Mouse (Mus musculus) bone marrow, adult 2 months (tissue): ENCODE measurements around the gene Gpr157. TPM values are rescaled to one million over a fixed set of nuclear protein-coding genes. Genes with fewer than 3 reads are reported as not detected.

Experiments used
- H3K27ac ChIP-seq: fragments of 200-500 bp; 2 replicates; pipeline ENCODE4 v1.5.1; 2012; ENCODE audit warnings: low read depth, mild to moderate bottlenecking, control low read depth, inconsistent platforms, low read length; ENCODE audit not compliant: control insufficient read depth, poor library complexity, insufficient read depth
- H3K4me1 ChIP-seq: fragments of 200-500 bp; 2 replicates; pipeline ENCODE4 v1.6.1; 2011; ENCODE audit warnings: low read length; ENCODE audit not compliant: control insufficient read depth, insufficient read depth
- H3K4me3 ChIP-seq: fragments of 200-500 bp; replicated peaks from 2 replicates; pipeline ENCODE3; 2011; ENCODE audit warnings: mild to moderate bottlenecking, low read depth, low read length, control low read depth; ENCODE audit not compliant: control insufficient read depth
- CTCF ChIP-seq: fragments of 200-500 bp; IDR thresholded peaks from 2 replicates; pipeline ENCODE4 v1.5.1; 2011; ENCODE audit warnings: low read length, control low read depth; ENCODE audit not compliant: control insufficient read depth, insufficient read depth
- POLR2A ChIP-seq: fragments of 200-500 bp; IDR thresholded peaks from 2 replicates; pipeline ENCODE4 v1.6.1; 2011; ENCODE audit warnings: low read depth, mild to moderate bottlenecking, control low read depth, low read length, borderline replicate concordance; ENCODE audit not compliant: control insufficient read depth
- WGBS: fragments of 180-500 bp; shearing (Covaris S2); methylation state at CpG from one replicate; pipeline ENCODE4 v1.1.7; 2018; 5-methylcytosine and 5-hydroxymethylcytosine counted together
- polyA plus RNA-seq: library from polyadenylated mRNA; stranded (reverse); fragments of >200 nt; gene quantifications from 2 replicates; pipeline ENCODE4 v1.2.4, GENCODE M21; 2011; ENCODE audit warnings: low replicate concordance; ENCODE audit not compliant: missing spikeins, insufficient read depth, insufficient read length

The Gpr157 gene
- polyA plus RNA-seq, 1 experiment = 1.6 TPM

DNA sequence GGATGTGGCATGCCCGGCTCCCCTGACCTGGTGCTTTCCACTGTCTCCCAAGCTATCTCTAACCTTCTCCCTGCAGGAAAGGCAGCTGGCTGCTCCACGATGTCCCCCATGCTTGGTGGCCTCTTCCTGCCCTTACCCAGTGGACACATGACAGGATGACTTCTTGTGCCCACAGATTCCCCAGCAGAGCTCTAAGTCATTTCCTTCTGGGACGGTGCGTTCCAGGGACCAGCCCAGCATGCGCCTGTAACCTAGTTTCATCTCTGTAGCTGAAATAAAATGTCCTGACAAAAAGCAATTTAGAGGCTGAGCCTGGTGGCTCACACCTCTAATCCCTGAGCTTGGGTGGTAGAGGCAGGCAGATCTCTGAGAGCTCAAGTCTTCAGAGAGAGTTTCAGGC lies 19.5 kb downstream of the Gpr157 start:
- H3K4me1 ChIP-seq = no peaks in the 10 kb centered on the region
- no peak overlapping the region for H3K27ac ChIP-seq
- TF ChIP-seq POLR2A = no peak
- TF ChIP-seq CTCF = no peak
- 21% methylated on average over 5 of the region's 5 CpGs for WGBS
- no peak overlapping the region for H3K4me3 ChIP-seq

DNA sequence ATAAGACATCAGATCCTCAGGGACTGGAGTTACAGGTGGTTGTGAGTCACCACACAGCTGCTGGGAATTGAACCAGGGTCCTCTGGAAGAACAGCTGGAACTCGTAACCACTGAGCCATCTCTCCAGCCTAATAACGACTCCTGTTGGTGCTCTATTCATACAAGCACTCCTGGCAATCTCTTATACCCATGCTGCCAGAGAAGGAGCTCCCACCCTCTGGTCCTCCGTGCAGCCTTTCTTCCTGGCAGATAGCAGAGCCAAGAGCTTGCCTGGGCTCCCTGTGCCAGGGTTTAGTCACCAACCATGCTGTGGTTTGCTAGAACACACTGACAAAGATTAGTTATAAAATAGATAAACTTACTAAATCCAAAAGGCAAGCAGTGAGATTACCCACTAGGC lies 22.5 kb downstream of the Gpr157 start:
- no peak overlapping the region for H3K27ac ChIP-seq
- no peaks in the 10 kb centered on the region for H3K4me1 ChIP-seq
- TF ChIP-seq CTCF = no peak
- TF ChIP-seq POLR2A = no peak
- 66% methylated on average over 3 of the region's 3 CpGs for WGBS
- H3K4me3 ChIP-seq = no peak overlapping the region

DNA sequence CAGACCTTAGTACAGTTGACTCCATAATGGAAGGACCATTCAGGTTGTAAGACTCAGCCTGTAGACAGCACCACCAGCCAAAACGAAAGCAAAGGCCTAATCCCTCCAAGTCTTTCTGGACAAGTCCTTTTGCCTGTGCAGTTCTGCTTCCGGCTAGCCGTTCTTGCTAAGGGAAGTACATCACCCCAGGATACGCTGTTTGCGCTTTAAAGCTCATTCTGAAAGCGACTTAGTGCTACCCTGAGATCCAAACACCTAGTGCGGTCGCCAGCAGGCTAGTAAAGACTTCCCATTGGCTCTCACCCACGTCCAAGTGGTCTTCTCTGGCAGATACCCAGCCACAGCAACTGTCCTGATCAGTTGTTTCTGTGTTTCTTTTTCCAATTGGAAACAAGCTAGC lies 23.2 kb downstream of the Gpr157 start:
- H3K4me1 ChIP-seq = no peaks in the 10 kb centered on the region
- no peak overlapping the region for H3K4me3 ChIP-seq
- 72% methylated on average over 9 of the region's 9 CpGs for WGBS
- no peak overlapping the region for H3K27ac ChIP-seq
- TF ChIP-seq POLR2A (no peak), CTCF (no peak)

- TF ChIP-seq CTCF = peak; percentile 83
- no peak for TF ChIP-seq POLR2A
- H3K4me1 ChIP-seq = no peaks in the 10 kb centered on the region; the same call in 1 of the 2 replicates
- WGBS = 4% methylated on average over 15 of the region's 15 CpGs
- H3K4me3 ChIP-seq = no peak overlapping the region
- H3K27ac ChIP-seq = no peak overlapping the region
Measured at GRCm38 (mm10) chr4:150112867-150113266, 25.7 kb downstream of the Gpr157 start.

DNA sequence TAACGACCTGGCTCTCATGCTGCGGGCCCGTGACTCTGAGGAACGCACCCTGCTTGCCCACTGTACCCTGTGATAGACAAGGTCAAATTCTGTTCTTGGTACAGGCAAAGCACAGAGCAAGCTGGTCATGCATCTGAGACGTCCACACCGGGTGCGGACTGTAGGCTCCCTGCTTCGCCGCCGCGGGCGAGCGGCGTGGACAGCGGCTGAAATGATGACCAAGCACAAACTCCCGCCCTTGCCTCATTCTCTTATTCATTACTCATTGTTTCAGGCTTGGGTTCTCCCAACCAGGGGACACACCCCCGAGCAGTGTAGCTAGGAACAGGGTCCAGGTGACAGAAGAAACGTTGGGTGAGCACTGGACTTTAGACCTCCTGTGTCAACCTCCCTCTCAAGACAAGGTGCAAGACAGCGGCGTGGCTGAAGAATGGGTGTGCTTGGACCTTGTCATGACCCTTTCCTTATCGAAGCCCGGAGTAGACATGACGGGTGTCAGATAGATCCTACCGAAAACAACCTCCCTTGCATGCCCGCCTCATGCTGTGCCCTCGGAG lies 27.4 kb downstream of the Gpr157 start:
- 91% methylated on average over 26 of the region's 26 CpGs for WGBS
- TF ChIP-seq POLR2A (no peak), CTCF (no peak)

DNA sequence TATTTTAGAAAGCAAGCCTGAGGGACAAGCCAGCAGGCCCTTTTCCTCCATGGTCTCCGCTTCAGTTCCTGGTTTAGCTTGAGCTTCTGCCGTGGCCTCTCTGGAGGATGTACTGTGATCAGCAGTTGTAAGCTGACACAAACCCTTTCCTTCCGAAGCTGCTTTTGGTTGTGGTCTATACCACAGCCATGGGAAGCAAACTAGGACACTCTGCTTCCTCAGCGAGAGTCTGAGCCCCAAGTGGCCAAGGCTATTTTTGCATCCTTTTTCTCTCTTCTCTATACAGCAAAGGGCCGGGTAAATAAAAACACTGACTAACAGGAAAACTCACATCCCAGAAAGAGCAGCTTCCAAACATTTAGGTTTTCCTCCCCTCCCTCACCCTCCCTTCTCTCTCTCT lies 30.1 kb downstream of the Gpr157 start:
- H3K4me1 ChIP-seq = no peaks in the 10 kb centered on the region; the same call in 1 of the 2 replicates
- H3K27ac ChIP-seq = no peak overlapping the region
- under 1% methylated on average over 5 of the region's 5 CpGs for WGBS
- no peak overlapping the region for H3K4me3 ChIP-seq
- TF ChIP-seq POLR2A (no peak), CTCF (no peak)

More for the DNA sequence above, 27.4 kb downstream of the Gpr157 start:
- no peak overlapping the region for H3K4me3 ChIP-seq
- no peak overlapping the region for H3K27ac ChIP-seq
- no peaks in the 10 kb centered on the region; the same call in 1 of the 2 replicates for H3K4me1 ChIP-seq

DNA sequence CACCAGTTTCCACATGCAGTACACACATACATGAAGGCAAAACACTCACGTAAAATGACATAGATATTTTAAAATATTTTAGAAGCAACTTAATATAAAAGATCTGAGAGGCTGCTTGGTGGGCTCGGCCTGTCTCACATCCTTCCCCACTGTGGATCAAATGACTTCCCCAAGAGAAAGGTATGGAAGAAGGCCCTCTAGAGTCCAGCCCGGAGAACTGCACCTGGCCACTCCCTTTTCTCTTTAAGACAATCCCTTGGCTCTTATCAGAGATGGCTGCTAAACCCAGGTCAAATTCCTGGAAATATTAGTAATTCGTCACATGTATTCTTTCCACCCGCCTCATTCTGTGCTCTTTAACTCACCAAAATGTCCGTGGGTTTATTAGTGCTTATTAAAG lies 31.0 kb downstream of the Gpr157 start:
- no peak for TF ChIP-seq CTCF
- TF ChIP-seq POLR2A = no peak
- WGBS = 59% methylated on average over 6 of the region's 6 CpGs
- Histone ChIP-seq H3K4me1 (no peaks in the 10 kb centered on the region; the same call in 1 of the 2 replicates), H3K27ac (no peak overlapping the region), H3K4me3 (no peak overlapping the region)

DNA sequence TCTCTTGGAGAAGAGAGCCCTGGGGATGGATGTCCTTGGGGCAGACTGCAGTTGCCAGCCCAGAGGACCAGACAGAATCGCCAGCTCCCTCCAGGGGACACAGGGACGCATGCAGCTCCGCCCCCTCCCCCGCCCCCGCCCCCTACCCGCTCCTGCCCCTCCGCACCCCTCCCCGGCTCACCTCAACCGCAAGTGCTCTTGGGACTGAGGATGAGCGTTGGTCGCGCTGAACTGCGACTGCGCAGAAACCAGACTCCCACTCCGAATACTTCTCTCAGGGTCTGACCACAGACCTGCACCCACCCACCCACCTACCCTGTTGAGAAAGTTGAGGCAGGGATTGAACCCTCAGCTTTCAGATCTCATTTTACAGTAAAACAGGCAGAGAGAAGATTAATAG lies 31.9 kb downstream of the Gpr157 start, which contains the start of gene Slc2a5:
Gene Slc2a5 (plus strand): TSS at position 229 of the 400 bp plus-strand sequence.
- H3K27ac ChIP-seq = no peak within 1 kb of the TSS
- H3K4me1 ChIP-seq = no peaks in the 10 kb centered on the region; the same call in 1 of the 2 replicates
- no peak within 1 kb of the TSS for H3K4me3 ChIP-seq
- 65% methylated on average over 15 of the region's 15 CpGs for WGBS
- no peak for TF ChIP-seq CTCF
- no peak for TF ChIP-seq POLR2A

GRCm38 (mm10) chr4:150119640-150120039 lies 32.5 kb downstream of the Gpr157 start:
- TF ChIP-seq POLR2A = no peak
- TF ChIP-seq CTCF = no peak
- Histone ChIP-seq H3K4me1 (no peaks in the 10 kb centered on the region; the same call in 1 of the 2 replicates), H3K27ac (no peak overlapping the region), H3K4me3 (no peak overlapping the region)
- 77% methylated on average over 14 of the region's 14 CpGs for WGBS
